Mouse (Mus musculus): ENCODE measurements around the gene Chac1.

DNA sequence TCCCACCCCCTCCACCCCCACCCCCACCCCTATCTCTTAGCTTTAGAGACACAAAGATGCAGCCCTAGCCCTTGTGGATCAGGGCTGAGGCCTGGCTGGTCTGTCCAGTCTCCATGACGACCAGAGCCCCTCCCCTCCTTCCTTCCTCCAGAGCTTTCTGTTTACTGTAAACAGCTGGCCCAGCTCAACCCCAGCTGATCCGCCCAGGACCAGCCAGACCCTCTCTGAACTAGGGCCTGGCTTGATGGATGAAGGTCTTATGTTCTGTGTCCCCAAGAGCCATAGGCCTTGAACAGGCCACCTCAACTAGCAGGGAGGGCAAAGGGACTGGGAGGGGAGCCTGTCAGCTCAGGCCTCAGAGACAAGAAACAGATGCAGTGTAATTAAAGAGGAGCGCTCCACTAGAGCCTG is 46.2 kb upstream of the Chac1 start:
- TF ChIP-seq CHD2 (IDR thresholded peaks at IDR 0.05; ENCODE audit: low read length) (no peak), GATA1 (IDR thresholded peaks at IDR 0.05; ENCODE audit: low read depth, low read length) (no peak), JUND (IDR thresholded peaks at IDR 0.05; ENCODE audit: low read depth, low read length) (no peak), EP300 (IDR thresholded peaks at IDR 0.05; ENCODE audit: low read depth in 1 of 2, low read length in 2 of 2) (no peak)
